ENCODE assay signal across 9 mouse cellular contexts in genomic region chr1:155212936-155213774, GRCm38 (mm10). TPM values are rescaled to one million over a fixed set of nuclear protein-coding genes. Genes with fewer than 3 reads are reported as not detected.
A peak's percentile ranks its signal among the peaks of the same experiment; 100 is the strongest.
DNase-seq lines count a peak whose midpoint lies in the region; ATAC-seq lines count a peak whose summit lies in the region.
"Had no signal": no experiment of that assay in that cellular context is flagged by ENCODE, and none has a peak within 500 bp of the region (broad histone marks: within the 10 kb centered on the region; RNA-seq: fewer than 3 reads in every experiment).

No protein-coding gene starts in this region.

- WGBS in forebrain, embryonic 16.5 days, result 12% methylated on average over 18 of the region's 18 CpGs
- 27% methylated on average over 18 of the region's 18 CpGs for WGBS in intestine, embryonic 16.5 days
- WGBS in neural tube, embryonic 12.5 days, result 10% methylated on average over 18 of the region's 18 CpGs

- peak overlapping the region; percentile 56 for H3K27ac ChIP-seq in forebrain, embryonic 16.5 days (ENCODE audit: low read length)
- H3K27ac ChIP-seq in intestine, embryonic 16.5 days (ENCODE audit: low read length), result peak overlapping the region; percentile 20
- H3K27ac ChIP-seq in neural tube, embryonic 12.5 days, result no peak overlapping the region
- H3K27ac ChIP-seq: liver, embryonic 13.5 days had no signal

- peak; percentile 9 for ATAC-seq in forebrain, embryonic 16.5 days
- 0 out of 2 replicates have a peak, but pooled peaks have one; percentile 9 for ATAC-seq in intestine, embryonic 16.5 days
- peak; percentile 19 for ATAC-seq in neural tube, embryonic 12.5 days (ENCODE audit: low FRiP score, low read depth)

- H3K36me3 ChIP-seq in forebrain, embryonic 16.5 days (ENCODE audit: control insufficient read depth, insufficient read depth), result no peaks in the 10 kb centered on the region
- no peaks in the 10 kb centered on the region for H3K36me3 ChIP-seq in intestine, embryonic 16.5 days (ENCODE audit: control insufficient read depth, insufficient read depth, low read length)
- H3K36me3 ChIP-seq in neural tube, embryonic 12.5 days, result no peaks in the 10 kb centered on the region; the same call in 1 of the 2 replicates
- H3K36me3 ChIP-seq: liver, embryonic 13.5 days had no signal

- H3K4me3 ChIP-seq in forebrain, embryonic 16.5 days (replicated peaks; ENCODE audit: low read length), result no peak overlapping the region
- H3K4me3 ChIP-seq in intestine, embryonic 16.5 days (ENCODE audit: low read length), result no peak overlapping the region
- H3K4me3 ChIP-seq in neural tube, embryonic 12.5 days, result no peak overlapping the region
- H3K4me3 ChIP-seq: liver, embryonic 13.5 days had no signal

- DNase-seq in adrenal gland, adult 2 months, result peak; percentile 67
- DNase-seq in adrenal gland, adult 18-20 months (ENCODE audit: low spot score in 2 of 2), result no peak
- DNase-seq in adipocyte (ENCODE audit: low spot score), result peak; percentile 38
- no peak for DNase-seq in ovary, adult 18-20 months (ENCODE audit: low spot score)
- no peak for DNase-seq in T-cell, adult 2 months (ENCODE audit: low spot score)
- DNase-seq: liver, embryonic 13.5 days had no signal

- H3K4me2 ChIP-seq in forebrain, embryonic 16.5 days (ENCODE audit: low read length), result no peak overlapping the region
- no peak overlapping the region for H3K4me2 ChIP-seq in intestine, embryonic 16.5 days (ENCODE audit: low read depth, low read length)
- peak overlapping the region; percentile 38 for H3K4me2 ChIP-seq in neural tube, embryonic 12.5 days (replicated peaks)
- H3K4me2 ChIP-seq: liver, embryonic 13.5 days had no signal

- H3K9ac ChIP-seq in forebrain, embryonic 16.5 days (replicated peaks; ENCODE audit: low read depth, low read length), result peak overlapping the region; percentile 15; the same call in 1 of the 2 replicates
- H3K9ac ChIP-seq in intestine, embryonic 16.5 days (ENCODE audit: low read depth, low read length), result peak overlapping the region; percentile 41; the same call in 1 of the 2 replicates
- peak overlapping the region; percentile 45; the same call in 1 of the 2 replicates for H3K9ac ChIP-seq in neural tube, embryonic 12.5 days
- H3K9ac ChIP-seq: liver, embryonic 13.5 days had no signal

- H3K9me3 ChIP-seq in forebrain, embryonic 16.5 days (ENCODE audit: control insufficient read depth, low read length), result no peaks in the 10 kb centered on the region
- no peaks in the 10 kb centered on the region for H3K9me3 ChIP-seq in intestine, embryonic 16.5 days (ENCODE audit: control insufficient read depth, low read length)
- H3K9me3 ChIP-seq in neural tube, embryonic 12.5 days, result no peaks in the 10 kb centered on the region
- H3K9me3 ChIP-seq: liver, embryonic 13.5 days had no signal

- H3K4me1 ChIP-seq in forebrain, embryonic 16.5 days (replicated peaks; ENCODE audit: control insufficient read depth, insufficient read depth, low read length), result peaks cover 52% of the 10 kb centered on the region
- H3K4me1 ChIP-seq in intestine, embryonic 16.5 days (ENCODE audit: control insufficient read depth, insufficient read depth, low read length), result peaks cover 20% of the 10 kb centered on the region
- H3K4me1 ChIP-seq in neural tube, embryonic 12.5 days, result peaks cover 64% of the 10 kb centered on the region

- no peaks in the 10 kb centered on the region for H3K27me3 ChIP-seq in forebrain, embryonic 16.5 days (replicated peaks; ENCODE audit: control insufficient read depth, insufficient read depth, low read length)
- H3K27me3 ChIP-seq in intestine, embryonic 16.5 days (replicated peaks; ENCODE audit: control insufficient read depth, insufficient read depth, low read length), result no peaks in the 10 kb centered on the region
- no peaks in the 10 kb centered on the region for H3K27me3 ChIP-seq in neural tube, embryonic 12.5 days (replicated peaks)
- H3K27me3 ChIP-seq: liver, embryonic 13.5 days had no signal

RNA-seq across cellular contexts. Expression of gene BC034090, which starts 31.1 kb away (rescaled TPM):
- total RNA-seq in adrenal gland, adult 2 months (2021), result 10 to 100 TPM; 29.6 to 33.5 TPM
- 30.6 and 32.7 TPM in 2 replicates for polyA plus RNA-seq in adrenal gland, adult 2 months (2012; rRNA removed)
- 10 to 100 TPM; 23.9 to 33.3 TPM for total RNA-seq in adrenal gland, adult 18-20 months (2021)
- polyA plus RNA-seq in forebrain, embryonic 16.5 days (2015; fragmentation: Nextera tagmentation; extraction: Ambion mirVana), result 2.8 and 3.3 TPM in 2 replicates
- 1.5 and 2.5 TPM in 2 replicates for polyA plus RNA-seq in intestine, embryonic 16.5 days (2015; fragmentation: Nextera tagmentation; extraction: Ambion mirVana)
- 6.7 and 8.1 TPM in 2 replicates for polyA plus RNA-seq in neural tube, embryonic 12.5 days (2016; fragmentation: Nextera tagmentation; extraction: Ambion mirVana)

RNA-seq across cellular contexts. Expression of gene Stx6, which starts 54.6 kb away (rescaled TPM):
- 10 to 100 TPM; 50.7 to 58.4 TPM for total RNA-seq in adrenal gland, adult 2 months (2021)
- polyA plus RNA-seq in adrenal gland, adult 2 months (2012; rRNA removed), result 84.3 and 92.3 TPM in 2 replicates
- 10 to 100 TPM; 49.2 to 53.5 TPM for total RNA-seq in adrenal gland, adult 18-20 months (2021)
- polyA plus RNA-seq in forebrain, embryonic 16.5 days (2015; fragmentation: Nextera tagmentation; extraction: Ambion mirVana), result 121 and 125 TPM in 2 replicates
- 36.1 and 44.2 TPM in 2 replicates for polyA plus RNA-seq in intestine, embryonic 16.5 days (2015; fragmentation: Nextera tagmentation; extraction: Ambion mirVana)
- 129 and 131 TPM in 2 replicates for polyA plus RNA-seq in neural tube, embryonic 12.5 days (2016; fragmentation: Nextera tagmentation; extraction: Ambion mirVana)

Comparison
In these comparisons a context has a peak if more than half of its experiments do, and no peak if none do; other contexts are left out.
1. DNase-seq: peak in adrenal gland, adult 2 months (single experiment) and adipocyte (single experiment); none in adrenal gland, adult 18-20 months (0 of 2), ovary, adult 18-20 months (single experiment) and T-cell, adult 2 months (single experiment).
2. Peak in every context shown above with its lines, with median percentiles within 50 percentile points of each other: ATAC-seq and H3K9ac ChIP-seq.